Mouse (Mus musculus): ENCODE measurements around the gene Gtf3c6.

- TF ChIP-seq CTCF (IDR thresholded peaks at IDR 0.05; ENCODE audit: low read depth, low read length) (no peak), GATA1 (IDR thresholded peaks at IDR 0.05; ENCODE audit: borderline replicate concordance, low read length) (no peak), GATA2 (IDR thresholded peaks at IDR 0.05; ENCODE audit: borderline replicate concordance, low read depth, low read length) (no peak)
Observed at GRCm38 (mm10) chr10:40229725-40230124, 28.2 kb downstream of the Gtf3c6 start.

All from G1E (cell line).